Mouse (Mus musculus) kidney, embryonic 16.5 days (tissue): ENCODE data around the gene Tspan4. TPM values are rescaled to one million over a fixed set of nuclear protein-coding genes. Genes with fewer than 3 reads are reported as not detected.

Experiments
- ATAC-seq: fragments of 200-750 bp; cut with Nextera tagmentation; 2 replicates; pipeline ENCODE4 v1.8.0; 2017; ENCODE audit warnings: moderate TSS enrichment; ENCODE audit not compliant: low FRiP score, low TSS enrichment
- H3K27ac ChIP-seq: fragments of 300-500 bp; sonication (generic); 2 replicates; pipeline ENCODE4 v1.5.1; 2014; ENCODE audit warnings: low read length
- H3K27me3 ChIP-seq: fragments of 300-500 bp; sonication (generic); 2 replicates; pipeline ENCODE4 v1.6.1; 2014; ENCODE audit warnings: low read length, control low read depth, mixed read lengths; ENCODE audit not compliant: insufficient read depth
- H3K36me3 ChIP-seq: fragments of 300-500 bp; sonication (generic); 2 replicates; pipeline ENCODE4 v1.6.1; 2014; ENCODE audit warnings: low read length, control low read depth, mixed read lengths; ENCODE audit not compliant: insufficient read depth
- H3K4me1 ChIP-seq: fragments of 300-500 bp; sonication (generic); 2 replicates; pipeline ENCODE4 v1.6.1; 2014; ENCODE audit warnings: low read length, control low read depth, mixed read lengths; ENCODE audit not compliant: insufficient read depth
- H3K4me2 ChIP-seq: fragments of 300-500 bp; sonication (generic); replicated peaks from 2 replicates; pipeline ENCODE4 v1.6.1; 2014; ENCODE audit warnings: low read depth, low read length
- H3K4me3 ChIP-seq: fragments of 300-500 bp; sonication (generic); 2 replicates; pipeline ENCODE4 v1.5.1; 2014; ENCODE audit warnings: mild to moderate bottlenecking, low read length
- H3K9ac ChIP-seq: fragments of 300-500 bp; sonication (generic); replicated peaks from 2 replicates; pipeline ENCODE4 v1.6.1; 2014; ENCODE audit warnings: low read length
- H3K9me3 ChIP-seq: fragments of 300-500 bp; sonication (generic); 2 replicates; pipeline ENCODE4 v1.6.1; 2016; ENCODE audit warnings: low read length, control low read depth
- WGBS: fragments of 180-500 bp; shearing (Covaris S2); extraction: QIAGEN DNeasy Blood & Tissue Kit; methylation state at CpG from one replicate; pipeline ENCODE4 v1.1.7; 2014; 5-methylcytosine and 5-hydroxymethylcytosine counted together
- polyA plus RNA-seq: library from polyadenylated mRNA; unstranded; fragments of >200 nt; fragmentation: Nextera tagmentation; extraction: Ambion mirVana; gene quantifications from 2 replicates; pipeline ENCODE4 v1.2.1, GENCODE M21; 2015

The Tspan4 gene
- polyA plus RNA-seq, 1 experiment from 2014 or later: 110 TPM

DNA sequence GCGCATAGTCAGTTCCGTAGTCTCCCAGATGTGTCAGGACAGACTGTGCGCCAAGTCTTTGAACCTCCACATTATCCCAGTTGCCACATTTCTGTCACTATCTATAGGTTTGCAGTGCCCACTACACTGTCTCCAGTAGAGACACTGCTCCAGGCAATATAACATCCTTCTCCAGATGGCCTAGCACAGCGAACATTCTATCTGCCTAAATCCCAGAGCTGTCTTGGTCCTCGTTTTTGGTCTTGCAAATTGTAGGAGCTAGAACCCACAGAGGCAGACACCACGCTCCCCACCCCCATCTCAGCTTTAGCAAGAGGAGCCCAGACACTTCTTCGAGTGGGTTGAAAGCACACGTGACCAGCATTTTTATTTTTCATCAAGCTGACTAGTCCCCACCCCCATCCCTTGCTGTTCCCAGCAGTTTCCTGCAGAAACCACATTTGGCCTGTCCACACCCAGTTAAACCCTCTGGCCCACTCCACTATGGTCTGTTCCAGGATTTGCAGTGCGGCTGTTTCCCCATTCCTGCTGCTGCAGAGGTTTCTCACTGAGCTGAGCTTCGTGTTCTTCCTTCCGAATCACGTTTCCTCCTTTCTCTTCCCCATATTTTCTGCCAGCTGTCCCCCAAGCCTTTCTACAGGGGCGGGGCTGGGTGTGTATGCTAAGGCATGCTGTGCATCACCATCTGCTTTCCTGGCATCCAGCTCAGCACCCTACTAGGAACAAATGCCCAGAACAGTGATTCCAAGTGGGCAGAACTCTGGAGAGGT, 65.5 kb downstream of the Tspan4 start:
- peak overlapping the region; percentile 51 for H3K27ac ChIP-seq
- no peaks in the 10 kb centered on the region for H3K9me3 ChIP-seq
- H3K9ac ChIP-seq: peak overlapping the region; percentile 66
- H3K36me3 ChIP-seq: no peaks in the 10 kb centered on the region
- H3K4me2 ChIP-seq: peak overlapping the region; percentile 81
- peaks cover 15% of the 10 kb centered on the region for H3K4me1 ChIP-seq
- WGBS: 52% methylated on average over 13 of the region's 13 CpGs
- no peaks in the 10 kb centered on the region for H3K27me3 ChIP-seq
- H3K4me3 ChIP-seq: peak overlapping the region; percentile 83
- peak; percentile 32 for ATAC-seq

GRCm38 (mm10) chr7:141541681-141542080, 66.6 kb downstream of the Tspan4 start:
- Histone ChIP-seq H3K9me3 (no peaks in the 10 kb centered on the region), H3K4me3 (no peak overlapping the region), H3K27me3 (no peaks in the 10 kb centered on the region), H3K4me2 (no peak overlapping the region), H3K4me1 (peaks cover 15% of the 10 kb centered on the region), H3K9ac (no peak overlapping the region), H3K27ac (no peak overlapping the region), H3K36me3 (no peaks in the 10 kb centered on the region)
- WGBS: 89% methylated on average over 4 of the region's 4 CpGs
- no peak for ATAC-seq

- ATAC-seq: no peak
- Histone ChIP-seq H3K27ac (no peak overlapping the region), H3K27me3 (no peaks in the 10 kb centered on the region), H3K36me3 (no peaks in the 10 kb centered on the region), H3K9me3 (no peaks in the 10 kb centered on the region), H3K4me2 (no peak overlapping the region), H3K4me3 (no peak overlapping the region), H3K4me1 (peaks cover 15% of the 10 kb centered on the region), H3K9ac (no peak overlapping the region)
- 80% methylated on average over 2 of the region's 2 CpGs for WGBS
Observed at GRCm38 (mm10) chr7:141542588-141542987, 67.5 kb downstream of the Tspan4 start.

Other genes with a start within 250 kb of the Tspan4 start
- gene Phrf1, start 246.5 kb upstream of the Tspan4 start, polyA plus RNA-seq: 81.2 and 93.0 TPM in 2 replicates
- gene Irf7, start 208.8 kb upstream of the Tspan4 start, polyA plus RNA-seq: 3.2 and 6.0 TPM in 2 replicates
- 15.4 and 16.3 TPM in 2 replicates for gene Cdhr5, start 198.5 kb upstream of the Tspan4 start, polyA plus RNA-seq
- gene Sct, start 196.1 kb upstream of the Tspan4 start, polyA plus RNA-seq: 45.2 and 47.1 TPM in 2 replicates
- gene Drd4, start 183.2 kb upstream of the Tspan4 start, polyA plus RNA-seq: 1.3 and 1.5 TPM in 2 replicates
- gene Deaf1, start 147.6 kb upstream of the Tspan4 start, polyA plus RNA-seq: 77.4 and 87.5 TPM in 2 replicates
- 49.3 and 59.8 TPM in 2 replicates for gene Tmem80, start 147.5 kb upstream of the Tspan4 start, polyA plus RNA-seq
- gene Eps8l2, start 136.4 kb upstream of the Tspan4 start, polyA plus RNA-seq: 59.4 and 62.9 TPM in 2 replicates
- 371 and 374 TPM in 2 replicates for gene Taldo1, start 83.0 kb upstream of the Tspan4 start, polyA plus RNA-seq
- gene Gatd1, start 61.1 kb upstream of the Tspan4 start, polyA plus RNA-seq: 63.7 and 65.3 TPM in 2 replicates
- gene Cend1, start 45.7 kb upstream of the Tspan4 start, polyA plus RNA-seq: 3.0 TPM in 2 replicates
- gene Slc25a22, start 37.3 kb upstream of the Tspan4 start, polyA plus RNA-seq: 33.2 and 39.9 TPM in 2 replicates
- 11.4 and 12.6 TPM in 2 replicates for gene Pidd1, start 31.2 kb upstream of the Tspan4 start, polyA plus RNA-seq
- gene Rplp2, start 27.9 kb upstream of the Tspan4 start, polyA plus RNA-seq: 1,055 and 1,146 TPM in 2 replicates
- 47.0 and 51.5 TPM in 2 replicates for gene Pnpla2, start 20.0 kb upstream of the Tspan4 start, polyA plus RNA-seq
- gene Cracr2b, start 14.1 kb upstream of the Tspan4 start, polyA plus RNA-seq: 23.7 and 24.1 TPM in 2 replicates
- 48.4 and 54.3 TPM in 2 replicates for gene Cd151, start 7.8 kb upstream of the Tspan4 start, polyA plus RNA-seq
- 68.8 and 73.2 TPM in 2 replicates for gene Polr2l, start 108 bp upstream of the Tspan4 start, polyA plus RNA-seq
- gene Chid1, start 64.6 kb downstream of the Tspan4 start, polyA plus RNA-seq: 47.7 and 50.5 TPM in 2 replicates
- 99.4 and 100 TPM in 2 replicates for gene Ap2a2, start 86.9 kb downstream of the Tspan4 start, polyA plus RNA-seq
- 0.24 and 0.26 TPM in 2 replicates for gene Muc6, start 180.1 kb downstream of the Tspan4 start, polyA plus RNA-seq
- gene Muc2, start 215.1 kb downstream of the Tspan4 start, polyA plus RNA-seq: 0.17 and 0.45 TPM in 2 replicates